Mouse (Mus musculus) left cerebral cortex, adult 11 months (tissue): ENCODE measurements around the gene Syne1.
A peak's percentile ranks its signal among the peaks of the same experiment; 100 is the strongest.
"Not testable (repeated sequence)": the region's sequence is repeated elsewhere in the genome, so short reads cannot be mapped to it uniquely, and the experiment has no call there.

Experiments
- DNase-seq: peaks from one replicate; pipeline ENCODE4 v3.0.0; 2022; ENCODE audit warnings: low spot score

The Syne1 gene

GRCm38 (mm10) chr10:5515330-5515729 is 36.0 kb downstream of the Syne1 start:
- DNase-seq = no peak

DNA sequence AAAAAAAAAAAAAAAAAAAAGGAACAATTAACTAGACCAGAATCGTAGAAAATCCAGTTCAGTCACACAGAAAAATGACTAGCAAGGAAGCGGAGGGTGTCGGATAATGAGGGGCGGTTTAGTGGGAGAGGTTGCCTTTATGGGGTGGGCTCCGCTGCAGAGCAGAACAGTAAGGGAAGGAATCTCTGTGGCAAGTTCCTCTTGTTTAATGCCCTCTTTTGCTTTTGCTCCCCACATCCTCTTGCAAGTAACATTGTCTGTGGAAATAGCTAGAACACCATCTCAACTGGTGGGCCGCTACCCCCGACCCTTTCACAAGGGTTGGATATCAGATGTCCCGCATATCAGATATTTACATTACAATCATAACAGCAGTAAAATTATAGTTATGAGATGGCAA is 37.1 kb downstream of the Syne1 start:
- no peak for DNase-seq

DNA sequence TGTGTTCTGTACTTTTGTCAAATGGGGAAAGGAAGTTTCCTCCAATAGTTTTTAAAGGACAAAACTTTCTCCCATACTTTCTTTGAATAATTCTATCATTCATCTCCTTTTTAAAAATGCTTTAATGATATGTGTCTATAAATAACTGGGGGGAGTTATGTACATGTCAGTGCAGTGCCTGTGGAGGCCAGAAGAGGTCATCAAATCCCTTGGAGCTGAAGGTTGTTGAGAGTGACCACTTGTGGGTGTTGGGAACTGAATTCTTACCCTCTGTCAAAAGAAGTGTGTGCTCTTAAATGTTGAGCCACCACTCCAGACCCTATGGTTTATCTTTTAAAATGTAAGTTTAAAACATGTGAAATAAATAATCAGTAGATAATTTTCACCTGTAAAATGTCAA is 39.0 kb downstream of the Syne1 start:
- DNase-seq = no peak

DNA sequence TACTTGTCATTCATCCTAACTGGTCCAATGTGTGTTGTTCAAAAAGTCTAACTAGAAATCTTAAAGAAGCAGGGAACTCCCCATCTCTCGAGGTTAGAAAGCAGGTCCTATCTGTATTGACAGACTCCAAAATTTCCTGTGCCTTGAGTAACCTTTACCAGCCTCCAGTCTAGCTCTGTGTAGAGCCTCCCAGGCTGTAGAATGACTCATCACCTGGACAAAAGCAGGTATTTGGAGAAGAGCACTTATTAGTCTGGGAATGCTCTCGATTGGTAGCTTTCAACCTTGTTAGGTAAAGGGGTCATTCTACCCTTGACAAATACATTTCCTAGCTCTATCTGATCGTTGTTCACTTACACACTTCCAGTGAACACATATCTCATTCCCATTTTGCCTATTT is 39.9 kb downstream of the Syne1 start:
- DNase-seq = no peak

GRCm38 (mm10) chr10:5507478-5507877 is 43.8 kb downstream of the Syne1 start:
- peak; percentile 12 for DNase-seq

- no peak for DNase-seq
Observed at GRCm38 (mm10) chr10:5504761-5505160, 46.5 kb downstream of the Syne1 start.

DNA sequence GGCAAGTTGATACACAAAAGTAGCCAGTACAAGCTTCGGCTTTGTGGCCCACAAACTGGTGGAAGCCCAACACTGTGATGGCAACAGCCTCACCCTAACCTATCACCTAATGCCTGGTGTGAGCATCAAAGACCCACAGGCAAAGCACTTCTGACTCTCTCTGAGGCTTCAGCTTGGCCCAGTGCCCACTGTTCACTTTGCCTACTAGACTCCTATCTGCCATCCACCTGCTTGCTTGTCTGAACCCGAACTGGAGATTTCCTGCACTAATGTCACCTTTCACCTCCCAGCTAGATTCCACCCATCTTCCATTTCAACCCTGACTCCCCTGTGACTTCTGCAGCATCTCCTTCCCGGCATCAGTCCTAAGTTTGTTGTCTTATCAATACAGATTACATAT is 47.4 kb downstream of the Syne1 start:
- DNase-seq = no peak

- DNase-seq = not testable (repeated sequence)
Observed at GRCm38 (mm10) chr10:5499684-5500369, 51.5 kb downstream of the Syne1 start.

DNA sequence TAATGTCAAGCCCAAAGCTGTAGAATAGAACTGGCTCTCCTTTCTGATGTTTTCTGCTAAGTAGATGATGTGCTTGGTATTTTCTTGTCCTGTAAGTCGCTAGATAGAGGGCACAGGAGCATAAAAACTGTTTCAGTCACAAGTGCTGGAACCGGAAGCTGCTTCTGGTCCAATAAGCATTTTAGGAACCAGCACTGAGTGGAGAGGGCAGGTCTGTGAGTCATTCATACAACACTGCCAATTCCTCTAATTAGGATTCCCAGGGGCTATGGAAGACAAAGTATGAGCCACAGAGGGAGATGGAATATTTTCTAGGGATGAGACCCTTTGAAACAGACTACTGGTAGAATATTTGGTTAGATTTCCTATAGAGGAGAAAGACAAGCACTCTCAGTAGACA is 53.4 kb downstream of the Syne1 start:
- no peak for DNase-seq

GRCm38 (mm10) chr10:5491050-5491449 is 60.2 kb downstream of the Syne1 start:
- no peak for DNase-seq

DNA sequence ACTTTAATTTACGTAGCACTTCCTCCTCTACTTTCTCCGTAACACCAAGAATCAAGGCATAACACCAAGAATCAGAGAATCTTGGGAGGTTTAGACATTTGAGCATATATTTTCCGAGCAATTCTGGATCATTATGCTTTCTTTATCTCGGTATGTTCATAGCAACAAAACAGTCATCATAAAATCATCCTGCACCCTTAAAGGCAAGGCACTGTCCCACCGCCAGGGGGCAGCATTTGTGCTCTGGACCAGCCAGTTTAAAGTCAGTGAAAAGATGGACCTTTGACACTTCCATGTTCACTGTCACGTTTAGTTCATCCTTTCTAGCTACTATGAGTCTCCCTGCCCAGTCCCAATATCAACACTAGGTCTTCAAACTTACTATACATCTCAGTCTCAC is 61.3 kb downstream of the Syne1 start:
- no peak for DNase-seq

DNA sequence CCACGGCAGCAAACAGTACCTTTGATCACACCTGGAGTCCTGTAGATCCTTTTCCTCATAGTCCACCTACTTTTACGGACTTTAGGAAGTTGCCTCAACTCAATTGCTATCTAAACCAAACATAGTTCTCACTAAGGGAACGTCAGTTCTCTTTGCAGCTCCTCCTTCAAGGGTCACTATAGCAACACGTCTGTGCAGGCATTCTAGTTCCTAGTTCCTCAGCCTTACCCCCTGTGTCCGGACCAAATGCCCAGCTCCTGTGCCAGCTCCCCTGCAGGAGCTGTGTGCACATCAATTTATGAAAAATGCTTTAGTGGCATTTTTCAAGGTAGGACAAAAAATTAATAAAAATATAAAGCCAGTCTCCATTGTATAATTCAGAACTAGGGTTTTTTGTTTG is 63.2 kb downstream of the Syne1 start:
- no peak for DNase-seq

DNA sequence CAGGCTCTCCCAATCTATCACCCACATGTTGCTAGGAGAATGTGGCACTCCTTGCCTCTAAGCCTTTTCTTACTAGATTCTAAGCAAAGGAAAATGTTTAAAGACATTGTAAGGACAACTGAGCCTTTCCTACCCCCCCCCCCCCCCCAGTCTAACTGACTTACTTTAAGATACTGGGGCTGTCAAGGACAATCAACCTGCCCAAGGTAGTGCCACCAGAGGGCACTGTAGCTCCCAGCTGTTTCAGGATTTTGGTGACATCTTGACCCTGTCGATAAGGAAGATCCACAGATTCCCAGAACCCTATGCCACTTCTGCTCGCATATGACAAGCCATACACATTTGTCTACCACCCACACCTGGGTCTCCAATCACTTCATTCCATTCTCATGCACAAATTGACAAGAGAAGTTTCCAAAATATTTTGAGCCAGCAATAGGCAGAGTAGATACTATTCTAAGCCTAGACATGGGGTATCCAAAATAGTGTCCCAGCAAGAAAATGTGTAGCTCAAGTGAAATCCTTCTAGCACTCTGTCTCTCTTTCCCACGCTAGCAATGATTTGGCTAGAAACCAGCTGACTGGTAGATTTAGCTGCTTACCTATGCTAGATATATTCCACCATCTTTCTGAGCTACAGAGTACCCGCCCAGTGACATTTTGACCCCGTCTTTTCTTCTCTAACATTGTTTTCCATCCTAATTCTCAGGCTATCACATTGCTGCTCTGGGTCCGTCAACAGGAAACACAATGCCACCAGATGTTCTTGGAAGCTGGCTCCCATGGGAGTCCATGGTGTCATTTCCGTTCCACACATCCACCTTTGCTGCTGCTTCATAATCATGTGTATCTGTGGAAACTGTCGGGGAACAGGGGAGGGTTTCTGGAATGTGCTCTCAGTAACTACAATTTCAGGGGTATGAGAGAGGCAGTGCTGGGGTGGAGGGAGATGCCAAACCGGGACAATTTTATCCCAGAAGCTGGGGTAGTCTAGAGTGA is 70.4 kb downstream of the Syne1 start:
- DNase-seq = no peak

DNA sequence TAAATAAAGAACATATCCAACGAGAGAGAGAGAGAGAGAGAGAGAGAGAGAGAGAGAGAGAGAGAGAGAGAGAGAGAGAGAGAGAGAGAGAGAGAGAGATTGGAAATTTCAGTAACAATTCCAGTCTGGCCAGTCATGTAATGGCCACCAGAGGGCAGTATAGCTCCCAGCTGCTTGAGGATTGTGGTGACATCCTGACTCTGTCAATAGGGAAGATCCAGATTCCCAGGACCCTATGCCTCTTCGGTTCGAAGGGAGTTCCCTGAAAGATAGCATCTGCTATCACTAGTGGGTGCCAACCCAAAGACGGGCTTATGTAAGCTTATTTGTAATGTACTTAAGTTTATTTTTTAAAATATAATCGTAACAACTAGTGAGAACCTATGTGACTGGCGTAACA is 71.2 kb downstream of the Syne1 start:
- no peak for DNase-seq

DNA sequence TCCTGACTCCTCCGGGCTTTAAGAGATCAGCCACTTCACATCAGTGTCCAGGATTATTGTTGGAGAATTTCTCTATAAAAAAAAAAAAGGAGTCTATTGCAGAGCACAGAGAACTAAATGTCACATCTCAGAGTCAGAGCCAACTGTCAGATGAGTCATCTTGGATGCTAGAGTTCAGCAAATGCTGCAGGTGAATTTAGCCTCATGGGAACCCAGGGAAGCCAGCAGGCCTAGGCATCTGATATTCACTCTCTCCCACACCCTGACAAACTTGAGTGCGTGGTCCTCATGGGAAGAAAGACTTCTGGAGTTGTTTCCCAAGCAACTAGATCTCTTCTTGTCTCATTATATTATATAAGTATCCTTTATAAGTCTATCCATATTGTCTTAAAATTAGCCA is 82.6 kb downstream of the Syne1 start:
- DNase-seq = peak; percentile 29

- no peak for DNase-seq
Observed at GRCm38 (mm10) chr10:5453830-5454229, 97.5 kb downstream of the Syne1 start.

GRCm38 (mm10) chr10:5449944-5450343 is 101.3 kb downstream of the Syne1 start:
- DNase-seq = peak; percentile 24

DNA sequence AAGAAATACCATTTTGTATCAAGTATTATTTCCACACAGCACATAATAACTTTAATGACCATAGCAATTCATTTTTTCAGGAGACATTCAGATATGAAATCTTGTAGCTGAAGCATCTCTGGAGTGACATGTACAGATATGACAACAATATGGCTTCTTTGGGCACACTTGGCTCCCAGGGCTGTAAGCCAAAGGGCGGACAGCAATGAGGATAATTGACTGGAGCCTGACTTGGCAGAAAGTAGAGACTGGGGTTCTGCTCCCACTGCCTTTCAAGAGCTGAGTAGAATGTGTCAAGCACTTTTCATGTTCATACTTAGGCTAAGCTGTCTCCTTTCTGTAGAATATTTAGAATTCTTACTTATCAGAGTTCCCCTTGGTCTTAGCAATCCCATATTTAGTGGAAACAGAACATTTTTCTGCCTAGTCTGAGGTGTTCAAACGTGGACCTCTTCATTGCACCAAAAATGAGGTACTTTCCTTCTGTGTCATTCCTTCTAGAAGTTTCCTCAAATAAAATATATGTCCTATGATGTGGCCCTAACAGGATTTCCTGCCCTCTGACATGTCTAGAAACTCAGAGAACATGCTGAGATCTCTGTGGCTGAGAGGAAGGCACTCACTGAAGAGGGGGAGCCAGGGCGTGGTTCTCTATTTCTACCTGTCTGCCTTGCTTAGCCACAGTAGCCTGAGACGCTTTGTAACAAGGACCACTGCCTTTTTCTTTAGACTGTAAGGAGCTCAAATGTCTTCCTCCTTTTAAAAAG is 103.1 kb downstream of the Syne1 start:
- DNase-seq = no peak

GRCm38 (mm10) chr10:5445313-5445712 is 106.0 kb downstream of the Syne1 start:
- DNase-seq = no peak

DNA sequence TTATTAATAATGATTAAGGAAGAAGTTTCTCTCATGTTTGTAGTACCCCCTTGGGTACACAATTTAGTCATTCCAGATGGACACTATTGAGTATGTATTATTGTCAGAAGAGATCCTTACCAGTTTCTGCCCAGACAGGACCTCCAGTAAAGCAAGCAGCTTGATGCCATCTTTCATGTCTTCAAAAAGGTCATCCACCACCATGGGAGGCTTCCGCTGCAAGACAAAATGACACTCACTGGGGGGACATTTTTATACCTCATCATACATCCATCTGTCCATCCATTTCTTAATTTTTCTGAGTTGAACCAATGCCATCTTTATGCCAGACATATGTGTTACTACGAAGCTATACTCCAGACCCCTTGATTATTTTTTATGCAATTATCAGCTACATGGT is 108.3 kb downstream of the Syne1 start:
- no peak for DNase-seq

GRCm38 (mm10) chr10:5439802-5440350 is 111.4 kb downstream of the Syne1 start:
- DNase-seq = no peak

DNA sequence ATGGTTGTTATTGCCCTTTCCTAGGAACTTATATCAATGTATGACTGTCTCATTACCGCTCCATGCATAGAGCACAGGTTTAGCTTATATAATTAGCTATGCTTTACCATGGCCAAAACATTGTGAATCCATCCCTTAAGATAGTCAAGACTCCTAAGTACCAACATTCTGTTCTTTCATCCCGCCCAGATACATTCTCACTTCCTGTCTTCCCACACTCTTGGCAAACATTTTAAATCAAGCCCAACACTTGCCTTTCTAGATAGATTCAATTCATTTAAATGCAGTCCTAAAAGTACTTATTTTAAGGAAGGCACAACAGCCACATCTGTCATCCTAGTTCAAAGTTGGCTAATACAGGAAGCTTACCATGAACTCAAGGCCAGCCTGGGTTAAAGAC is 113.5 kb downstream of the Syne1 start:
- DNase-seq = no peak
